Mouse (Mus musculus) MEL (cell line): Measurements from ENCODE around the gene Rhbdl1. TPM values are rescaled to one million over a fixed set of nuclear protein-coding genes. Genes with fewer than 3 reads are reported as not detected.

ENCODE experiments used
- DNase-seq: peaks from one replicate; pipeline ENCODE4 v3.0.0; 2011; ENCODE audit warnings: low read depth, low spot score
- H3K27ac ChIP-seq: 2 replicates; pipeline ENCODE4 v1.5.1; 2012; ENCODE audit warnings: low read depth, mild to moderate bottlenecking, control low read depth, low read length, moderate library complexity; ENCODE audit not compliant: control insufficient read depth
- H3K27me3 ChIP-seq, 2 experiments: fragments of 150-350 bp in 1 of 2; sonication (generic) in 1 of 2; 2 replicates each; pipeline ENCODE4 v1.6.1; 2012; ENCODE audit warnings: low read length in 2 of 2, mild to moderate bottlenecking in 2 of 2, improper control_type of control experiment in 1 of 2, moderate library complexity in 1 of 2; ENCODE audit not compliant: insufficient read depth in 2 of 2, control insufficient read depth in 1 of 2
- H3K36me3 ChIP-seq, 2 experiments: 2 replicates each; pipeline ENCODE4 v1.6.1; 2012 to 2014; ENCODE audit warnings: low read length in 2 of 2, improper control_type of control experiment in 1 of 2, inconsistent platforms in 1 of 2, mild to moderate bottlenecking in 1 of 2; ENCODE audit not compliant: insufficient read depth in 2 of 2, control insufficient read depth in 1 of 2
- H3K4me1 ChIP-seq, 2 experiments: fragments of 150-350 bp in 1 of 2; sonication (generic) in 1 of 2; 2 replicates each; pipeline ENCODE4 v1.6.1; 2012; ENCODE audit warnings: low read length in 2 of 2, improper control_type of control experiment in 1 of 2, mild to moderate bottlenecking in 1 of 2; ENCODE audit not compliant: insufficient read depth in 2 of 2, control insufficient read depth in 1 of 2
- H3K4me3 ChIP-seq, 2 experiments: fragments of 150-350 bp in 1 of 2; sonication (generic) in 1 of 2; 2 replicates each; pipeline ENCODE4 v1.5.1; 2012; ENCODE audit warnings: low read depth in 2 of 2, low read length in 2 of 2, mild to moderate bottlenecking in 2 of 2, moderate library complexity in 2 of 2, control low read depth in 1 of 2, improper control_type of control experiment in 1 of 2; ENCODE audit not compliant: control insufficient read depth in 1 of 2, insufficient read depth in 1 of 2
- H3K79me2 ChIP-seq: 2 replicates; pipeline ENCODE4 v1.6.1; 2012; ENCODE audit warnings: mild to moderate bottlenecking, low read length, moderate library complexity; ENCODE audit not compliant: control insufficient read depth, poor library complexity, insufficient read depth
- H3K9ac ChIP-seq: 2 replicates; pipeline ENCODE4 v1.6.1; 2012; ENCODE audit warnings: low read depth, mild to moderate bottlenecking, control low read depth, low read length, moderate library complexity; ENCODE audit not compliant: control insufficient read depth, poor library complexity, severe bottlenecking
- H3K9me3 ChIP-seq: fragments of 150-350 bp; sonication (generic); replicated peaks from 2 replicates; pipeline ENCODE4 v1.6.1; 2012; ENCODE audit warnings: mild to moderate bottlenecking, low read length, improper control_type of control experiment, moderate library complexity; ENCODE audit not compliant: insufficient read depth
- BHLHE40 ChIP-seq: IDR thresholded peaks from 2 replicates; pipeline ENCODE4 v1.6.1; 2012; ENCODE audit warnings: low read depth, mild to moderate bottlenecking, inconsistent platforms, low read length, improper control_type of control experiment, borderline replicate concordance
- CHD1 ChIP-seq: IDR thresholded peaks from 2 replicates; pipeline ENCODE4 v1.6.1; 2012; ENCODE audit warnings: low read depth, mild to moderate bottlenecking, inconsistent platforms, low read length, improper control_type of control experiment
- CHD2 ChIP-seq: IDR thresholded peaks from 2 replicates; pipeline ENCODE4 v1.6.1; 2011; ENCODE audit warnings: low read length, improper control_type of control experiment
- CTCF ChIP-seq, 3 experiments: IDR thresholded peaks in 2 of 3; conservative IDR thresholded peaks in 1 of 3; 2 replicates each; pipeline ENCODE4 v1.5.1; 2011 to 2012; ENCODE audit warnings: low read length in 3 of 3, low read depth in 2 of 3, mild to moderate bottlenecking in 2 of 3, improper control_type of control experiment in 1 of 3, inconsistent platforms in 1 of 3, mixed read lengths in 1 of 3, moderate library complexity in 1 of 3; ENCODE audit not compliant: control insufficient read depth in 1 of 3, insufficient read depth in 1 of 3, poor library complexity in 1 of 3, severe bottlenecking in 1 of 3
- E2F4 ChIP-seq: IDR thresholded peaks from 2 replicates; pipeline ENCODE4 v1.6.1; 2011; ENCODE audit warnings: low read depth, low read length, improper control_type of control experiment, borderline replicate concordance
- ELF1 ChIP-seq: IDR thresholded peaks from 2 replicates; pipeline ENCODE4 v1.6.1; 2014; ENCODE audit warnings: low read depth, mild to moderate bottlenecking, inconsistent platforms, low read length, improper control_type of control experiment, moderate library complexity
- EP300 ChIP-seq, 2 experiments: IDR thresholded peaks; 2 replicates each; pipeline ENCODE4 v1.6.1; 2011; ENCODE audit warnings: improper control_type of control experiment in 2 of 2, low read length in 2 of 2, low read depth in 1 of 2, mild to moderate bottlenecking in 1 of 2
- GABPA ChIP-seq: IDR thresholded peaks from 2 replicates; pipeline ENCODE4 v1.6.1; 2012; ENCODE audit warnings: low read depth, mild to moderate bottlenecking, inconsistent platforms, low read length, improper control_type of control experiment, moderate library complexity
- GATA1 ChIP-seq: IDR thresholded peaks from 2 replicates; pipeline ENCODE4 v1.6.1; 2011; ENCODE audit warnings: low read depth, low read length, improper control_type of control experiment
- HCFC1 ChIP-seq: IDR thresholded peaks from 2 replicates; pipeline ENCODE4 v1.6.1; 2012; ENCODE audit warnings: low read depth, mild to moderate bottlenecking, inconsistent platforms, low read length, improper control_type of control experiment, moderate library complexity
- JUND ChIP-seq: IDR thresholded peaks from 2 replicates; pipeline ENCODE4 v1.6.1; 2011; ENCODE audit warnings: low read depth, mild to moderate bottlenecking, improper control_type of control experiment, low read length
- KAT2A ChIP-seq: conservative IDR thresholded peaks from 2 replicates; pipeline ENCODE4 v1.6.1; 2012; ENCODE audit warnings: low read depth, low read length, improper control_type of control experiment, inconsistent platforms
- MAX ChIP-seq: IDR thresholded peaks from 2 replicates; pipeline ENCODE4 v1.6.1; 2011; ENCODE audit warnings: low read length, improper control_type of control experiment
- MAZ ChIP-seq: IDR thresholded peaks from 2 replicates; pipeline ENCODE4 v1.6.1; 2012; ENCODE audit warnings: low read depth, mild to moderate bottlenecking, inconsistent platforms, low read length, improper control_type of control experiment
- MEF2A ChIP-seq: IDR thresholded peaks from 2 replicates; pipeline ENCODE4 v1.6.1; 2014; ENCODE audit warnings: low read depth, mild to moderate bottlenecking, inconsistent platforms, low read length, improper control_type of control experiment; ENCODE audit not compliant: poor library complexity, insufficient replicate concordance, severe bottlenecking; ENCODE audit errors: extremely low read depth
- MXI1 ChIP-seq: IDR thresholded peaks from 2 replicates; pipeline ENCODE4 v1.6.1; 2011; ENCODE audit warnings: mild to moderate bottlenecking, low read depth, low read length, improper control_type of control experiment
- MYC ChIP-seq: IDR thresholded peaks from 2 replicates; pipeline ENCODE4 v1.6.1; 2011; ENCODE audit warnings: low read depth, mild to moderate bottlenecking, low read length, improper control_type of control experiment, moderate library complexity
- NELFE ChIP-seq: IDR thresholded peaks from 2 replicates; pipeline ENCODE4 v1.6.1; 2011; ENCODE audit warnings: low read depth, low read length, improper control_type of control experiment
- POLR2A ChIP-seq, 2 experiments: IDR thresholded peaks; 2 replicates each; pipeline ENCODE4 v1.6.1; 2011 to 2012; ENCODE audit warnings: low read length in 2 of 2, mild to moderate bottlenecking in 2 of 2, control low read depth in 1 of 2, improper control_type of control experiment in 1 of 2, low read depth in 1 of 2, moderate library complexity in 1 of 2; ENCODE audit not compliant: control insufficient read depth in 1 of 2, insufficient read depth in 1 of 2, poor library complexity in 1 of 2
- POLR2AphosphoS2 ChIP-seq: IDR thresholded peaks from 2 replicates; pipeline ENCODE4 v1.6.1; 2011; ENCODE audit warnings: low read length, improper control_type of control experiment
- POLR2AphosphoS5 ChIP-seq: IDR thresholded peaks from 2 replicates; pipeline ENCODE4 v1.6.1; 2012; ENCODE audit warnings: low read depth, borderline replicate concordance, mild to moderate bottlenecking, inconsistent platforms, low read length, moderate library complexity, mixed read lengths
- RAD21 ChIP-seq: IDR thresholded peaks from 2 replicates; pipeline ENCODE4 v1.6.1; 2011; ENCODE audit warnings: mild to moderate bottlenecking, low read depth, low read length, improper control_type of control experiment
- RCOR1 ChIP-seq: IDR thresholded peaks from 2 replicates; pipeline ENCODE4 v1.6.1; 2012; ENCODE audit warnings: low read depth, mild to moderate bottlenecking, inconsistent platforms, low read length, improper control_type of control experiment
- SMC3 ChIP-seq: IDR thresholded peaks from 2 replicates; pipeline ENCODE4 v1.6.1; 2011; ENCODE audit warnings: low read depth, low read length, improper control_type of control experiment
- TBP ChIP-seq: IDR thresholded peaks from 2 replicates; pipeline ENCODE4 v1.8.0; 2011; ENCODE audit warnings: low read depth, low read length, improper control_type of control experiment
- TCF12 ChIP-seq: IDR thresholded peaks from 2 replicates; pipeline ENCODE4 v1.6.1; 2014; ENCODE audit warnings: low read depth, mild to moderate bottlenecking, inconsistent platforms, low read length, improper control_type of control experiment, moderate library complexity
- UBTF ChIP-seq: IDR thresholded peaks from 2 replicates; pipeline ENCODE4 v1.6.1; 2012; ENCODE audit warnings: low read depth, mild to moderate bottlenecking, inconsistent platforms, low read length, improper control_type of control experiment, moderate library complexity, borderline replicate concordance; ENCODE audit not compliant: insufficient read depth
- USF1 ChIP-seq: IDR thresholded peaks from 2 replicates; pipeline ENCODE4 v1.6.1; 2014; ENCODE audit warnings: low read depth, mild to moderate bottlenecking, inconsistent platforms, low read length, improper control_type of control experiment, moderate library complexity
- USF2 ChIP-seq, 2 experiments: IDR thresholded peaks; 2 replicates each; pipeline ENCODE4 v1.6.1; 2011 to 2012; ENCODE audit warnings: improper control_type of control experiment in 2 of 2, low read length in 2 of 2, borderline replicate concordance in 1 of 2, inconsistent platforms in 1 of 2, low read depth in 1 of 2, mild to moderate bottlenecking in 1 of 2; ENCODE audit not compliant: insufficient read depth in 1 of 2
- ZC3H11A ChIP-seq: IDR thresholded peaks from 2 replicates; pipeline ENCODE4 v1.6.1; 2012; ENCODE audit warnings: low read depth, mild to moderate bottlenecking, inconsistent platforms, low read length, improper control_type of control experiment
- ZKSCAN1 ChIP-seq: IDR thresholded peaks from 2 replicates; pipeline ENCODE4 v1.6.1; 2012; ENCODE audit warnings: low read depth, mild to moderate bottlenecking, inconsistent platforms, low read length, improper control_type of control experiment, moderate library complexity
- ZMIZ1 ChIP-seq: IDR thresholded peaks from 2 replicates; pipeline ENCODE4 v1.6.1; 2012; ENCODE audit warnings: low read depth, mild to moderate bottlenecking, inconsistent platforms, low read length, improper control_type of control experiment, moderate library complexity
- ZNF384 ChIP-seq: IDR thresholded peaks from 2 replicates; pipeline ENCODE4 v1.6.1; 2012; ENCODE audit warnings: low read depth, mild to moderate bottlenecking, inconsistent platforms, low read length, improper control_type of control experiment
- polyA plus RNA-seq, 2 experiments: library from polyadenylated mRNA; stranded (reverse) in 1 of 2; unstranded in 1 of 2; fragments of >175 nt in 1 of 2; fragments of >200 nt in 1 of 2; gene quantifications; 2 replicates each; pipeline versions ENCODE4 v1.2.1 to v1.2.4; 2012; ENCODE audit warnings: low replicate concordance in 2 of 2, low read depth in 1 of 2; ENCODE audit not compliant: insufficient read length in 2 of 2, insufficient read depth in 1 of 2, missing spikeins in 1 of 2
- total RNA-seq: library from RNA; depleted of rRNA; stranded (reverse); fragments of 300-350 nt; gene quantifications from 2 replicates; pipeline ENCODE4 v1.2.3, GENCODE M21; 2012

The Rhbdl1 gene
- total and polyA plus RNA-seq, 3 experiments = 1.4 to 4.0 TPM; not detected in 1

- TF ChIP-seq POLR2A (IDR thresholded peaks at IDR 0.05; ENCODE audit: control insufficient read depth in 1 of 2, insufficient read depth in 1 of 2, low read depth in 1 of 2, low read length in 2 of 2, poor library complexity in 1 of 2) (no peak), E2F4 (no peak)
- TF ChIP-seq, all 39 proteins: peak for 0
These were observed 3.0 kb downstream of the Rhbdl1 start (continued) for GRCm38 (mm10) chr17:25833961-25834594.

GRCm38 (mm10) chr17:25833291-25833663 is 3.8 kb downstream of the Rhbdl1 start, which contains the start of gene Stub1:
TSS of gene Stub1 (minus strand) at chr17:25833404.
- H3K9me3 ChIP-seq = no peaks in the 10 kb centered on the region
- H3K4me1 ChIP-seq = peaks cover 2 to 34% of the 10 kb centered on the region in 2 experiments; a peak in 3 of 4 replicates
- peak within 1 kb of the TSS; percentile 95 for H3K9ac ChIP-seq
- H3K27me3 ChIP-seq = no peaks in the 10 kb centered on the region
- H3K79me2 ChIP-seq = peaks cover 52% of the 10 kb centered on the region
- peaks cover 0 to 13% of the 10 kb centered on the region in 2 experiments; a peak in 2 of 4 replicates for H3K36me3 ChIP-seq
- no peak for DNase-seq
- H3K27ac ChIP-seq = peak within 1 kb of the TSS; percentile 82
- peak within 1 kb of the TSS; percentile 80 to 87 for H3K4me3 ChIP-seq
- no peak for TF ChIP-seq GABPA
- TF ChIP-seq GATA1 = no peak
- no peak for TF ChIP-seq CHD1
- no peak for TF ChIP-seq ZC3H11A
- TF ChIP-seq POLR2AphosphoS2 = peak; percentile 75; the same call in 1 of the 2 replicates
- TF ChIP-seq CHD2 = no peak
- no peak for TF ChIP-seq TBP
- TF ChIP-seq USF2 (IDR thresholded peaks at IDR 0.05; ENCODE audit: borderline replicate concordance in 1 of 2, insufficient read depth in 1 of 2, low read depth in 1 of 2, low read length in 2 of 2) = no peak
- TF ChIP-seq UBTF = no peak
- peak; percentile 57 for TF ChIP-seq USF1
- no peak for TF ChIP-seq RAD21
- no peak for TF ChIP-seq RCOR1
- TF ChIP-seq HCFC1 = no peak
- TF ChIP-seq POLR2AphosphoS5 = no peak
- TF ChIP-seq BHLHE40 = peak; percentile 74; the same call in 1 of the 2 replicates
- TF ChIP-seq KAT2A = no peak
- no peak for TF ChIP-seq EP300 (IDR thresholded peaks at IDR 0.05; ENCODE audit: low read depth in 1 of 2, low read length in 2 of 2)
- TF ChIP-seq MEF2A = no peak
- TF ChIP-seq MAX = no peak; the same call in 1 of the 2 replicates
- no peak for TF ChIP-seq ZKSCAN1
- 0 out of 2 replicates have a peak, but pooled peaks have one; percentile 1 for TF ChIP-seq TCF12
- 0 out of 2 replicates have a peak, but pooled peaks have one; percentile 5 for TF ChIP-seq MAZ
- no peak for TF ChIP-seq E2F4
- TF ChIP-seq POLR2A (IDR thresholded peaks at IDR 0.05; ENCODE audit: control insufficient read depth in 1 of 2, insufficient read depth in 1 of 2, low read depth in 1 of 2, low read length in 2 of 2, poor library complexity in 1 of 2) = no peak; a peak in 1 of 4 replicates
- TF ChIP-seq ELF1 = no peak
- TF ChIP-seq JUND = no peak
- TF ChIP-seq ZMIZ1 = peak; percentile 21; the same call in 1 of the 2 replicates
- TF ChIP-seq MXI1 = no peak; the same call in 1 of the 2 replicates
- no peak for TF ChIP-seq CTCF (IDR thresholded peaks at IDR 0.05 in 2 of 3, conservative IDR thresholded peaks at IDR 0.05 in 1 of 3; ENCODE audit: control insufficient read depth in 1 of 3, insufficient read depth in 1 of 3, low read depth in 2 of 3, low read length in 3 of 3, poor library complexity in 1 of 3, severe bottlenecking in 1 of 3)
- 0 out of 2 replicates have a peak, but pooled peaks have one; percentile 62 for TF ChIP-seq MYC
- TF ChIP-seq NELFE = no peak
- TF ChIP-seq ZNF384 = no peak
- TF ChIP-seq SMC3 = no peak
